Mouse (Mus musculus) kidney, postnatal 0 days (tissue): ENCODE measurements around the gene Dgcr2. TPM values are rescaled to one million over a fixed set of nuclear protein-coding genes. Genes with fewer than 3 reads are reported as not detected.

Experiments
- ATAC-seq: fragments of 200-750 bp; cut with Nextera tagmentation; replicated peaks from 2 replicates; pipeline ENCODE4 v1.8.0; 2017; ENCODE audit warnings: low read depth, moderate number of reproducible peaks, moderate TSS enrichment, moderate library complexity; ENCODE audit not compliant: low FRiP score
- DNase-seq: peaks from one replicate; pipeline ENCODE4 v3.0.0-alpha.2; 2016; ENCODE audit warnings: low spot score
- H3K27ac ChIP-seq: fragments of 300-500 bp; sonication (generic); 2 replicates; pipeline ENCODE4 v1.5.1; 2014; ENCODE audit warnings: mild to moderate bottlenecking
- H3K27me3 ChIP-seq: fragments of 300-500 bp; sonication (generic); 2 replicates; pipeline ENCODE4 v1.6.1; 2014; ENCODE audit warnings: low read length, mixed read lengths; ENCODE audit not compliant: insufficient read depth
- H3K36me3 ChIP-seq: fragments of 300-500 bp; sonication (generic); 2 replicates; pipeline ENCODE4 v1.6.1; 2014; ENCODE audit warnings: low read length, mixed read lengths; ENCODE audit not compliant: insufficient read depth
- H3K4me1 ChIP-seq: fragments of 300-500 bp; sonication (generic); replicated peaks from 2 replicates; pipeline ENCODE4 v1.6.1; 2014; ENCODE audit warnings: antibody characterized with exemption, low read length, mixed read lengths; ENCODE audit not compliant: insufficient read depth
- H3K4me2 ChIP-seq: fragments of 300-500 bp; sonication (generic); 2 replicates; pipeline ENCODE4 v1.6.1; 2014; ENCODE audit warnings: mild to moderate bottlenecking, low read length, moderate library complexity, mixed read lengths
- H3K4me3 ChIP-seq: fragments of 300-500 bp; sonication (generic); replicated peaks from 2 replicates; pipeline ENCODE4 v1.5.1; 2014; ENCODE audit warnings: low read depth, low read length
- H3K9ac ChIP-seq: fragments of 300-500 bp; sonication (generic); 2 replicates; pipeline ENCODE4 v1.6.1; 2014; ENCODE audit warnings: low read depth, low read length
- H3K9me3 ChIP-seq: fragments of 300-500 bp; sonication (generic); replicated peaks from 2 replicates; pipeline ENCODE4 v1.6.1; 2016; ENCODE audit warnings: low read length, inconsistent platforms, mixed read lengths
- CTCF ChIP-seq: IDR thresholded peaks from 2 replicates; pipeline ENCODE4 v1.5.1; 2016; ENCODE audit warnings: antibody characterized with exemption, low read depth, mild to moderate bottlenecking, moderate library complexity
- WGBS: fragments of 180-500 bp; shearing (Covaris S2); extraction: QIAGEN DNeasy Blood & Tissue Kit; methylation state at CpG from one replicate; pipeline ENCODE4 v1.1.7; 2014; 5-methylcytosine and 5-hydroxymethylcytosine counted together
- polyA plus RNA-seq: library from polyadenylated mRNA; unstranded; fragments of >200 nt; fragmentation: Nextera tagmentation; extraction: Ambion mirVana; gene quantifications from 2 replicates; pipeline ENCODE4 v1.2.1, GENCODE M21; 2015

Gene Dgcr2
- polyA plus RNA-seq, 1 experiment from 2014 or later, result 57.8 TPM

GRCm38 (mm10) chr16:17828867-17829266, 69.5 kb downstream of the Dgcr2 start:
- Histone ChIP-seq H3K4me1 (peaks cover 3% of the 10 kb centered on the region; the same call in 1 of the 2 replicates), H3K36me3 (no peaks in the 10 kb centered on the region), H3K27ac (no peak overlapping the region), H3K9ac (no peak overlapping the region), H3K4me2 (no peak overlapping the region), H3K9me3 (no peaks in the 10 kb centered on the region), H3K4me3 (no peak overlapping the region), H3K27me3 (peaks cover 28% of the 10 kb centered on the region)
- ATAC-seq, result peak; percentile 69; the same call in 1 of the 2 replicates
- TF ChIP-seq CTCF, result no peak
- DNase-seq, result no peak
- WGBS, result 66% methylated on average over 3 of the region's 3 CpGs

DNA sequence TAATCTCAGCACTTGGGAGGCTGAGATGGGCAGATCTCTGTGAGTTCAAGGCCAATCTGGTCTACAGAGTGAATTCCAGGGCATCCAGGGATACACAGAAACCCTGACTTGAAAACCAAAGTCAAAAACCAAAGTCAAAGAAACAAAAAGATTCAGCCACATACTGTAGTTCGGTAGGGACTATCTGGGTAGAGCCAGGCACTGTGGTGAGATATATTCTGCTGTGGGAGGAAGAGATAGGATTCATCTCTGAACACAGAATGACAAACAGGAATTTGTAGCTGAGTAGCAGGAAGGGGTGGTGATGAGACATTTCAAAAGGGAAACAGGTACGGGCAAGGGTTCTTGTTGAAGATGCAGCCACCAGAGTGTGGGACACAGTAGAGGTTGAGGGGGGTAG, 70.1 kb downstream of the Dgcr2 start:
- Histone ChIP-seq H3K9ac (no peak overlapping the region), H3K9me3 (no peaks in the 10 kb centered on the region), H3K36me3 (no peaks in the 10 kb centered on the region), H3K4me1 (peaks cover 3% of the 10 kb centered on the region; the same call in 1 of the 2 replicates), H3K27ac (no peak overlapping the region), H3K4me3 (no peak overlapping the region), H3K4me2 (no peak overlapping the region), H3K27me3 (peaks cover 22% of the 10 kb centered on the region)
- 84% methylated on average over 2 of the region's 2 CpGs for WGBS
- no peak for TF ChIP-seq CTCF
- DNase-seq (no peak), ATAC-seq (no peak)

DNA sequence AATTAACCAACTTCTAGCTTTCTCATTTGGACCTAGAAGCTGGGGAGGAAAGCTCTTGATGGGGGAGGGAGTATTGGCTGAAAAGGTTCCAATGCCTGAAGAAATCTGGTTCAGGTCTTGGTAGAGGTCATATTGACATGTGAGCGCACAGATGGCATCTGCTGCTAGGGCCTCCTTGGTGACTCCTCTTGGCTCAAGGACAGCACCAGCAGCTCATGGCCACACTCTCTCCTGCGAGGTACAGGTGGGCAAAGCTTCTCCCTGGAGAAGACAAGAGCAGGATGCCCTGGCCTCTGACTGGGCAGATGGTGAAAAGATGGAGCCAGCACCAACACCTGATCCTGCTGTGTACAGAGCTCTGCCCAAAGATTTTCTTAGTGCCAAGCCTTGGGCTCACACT, 71.9 kb downstream of the Dgcr2 start:
- WGBS, result 52% methylated on average over 2 of the region's 2 CpGs
- DNase-seq, result no peak
- no peak overlapping the region for H3K4me2 ChIP-seq

GRCm38 (mm10) chr16:17816528-17816927, 81.8 kb downstream of the Dgcr2 start:
- ATAC-seq, result no peak
- no peak for TF ChIP-seq CTCF
- Histone ChIP-seq H3K27me3 (peaks cover 4% of the 10 kb centered on the region; the same call in 1 of the 2 replicates), H3K9ac (no peak overlapping the region), H3K9me3 (no peaks in the 10 kb centered on the region), H3K4me3 (no peak overlapping the region), H3K4me1 (peaks cover 7% of the 10 kb centered on the region; the same call in 1 of the 2 replicates), H3K4me2 (no peak overlapping the region), H3K36me3 (no peaks in the 10 kb centered on the region), H3K27ac (no peak overlapping the region)
- WGBS, result 87% methylated on average over 8 of the region's 8 CpGs
- no peak for DNase-seq

More for the DNA sequence above, 71.9 kb downstream of the Dgcr2 start:
- ATAC-seq, result no peak
- H3K27ac ChIP-seq, result no peak overlapping the region
- H3K36me3 ChIP-seq, result no peaks in the 10 kb centered on the region
- H3K27me3 ChIP-seq, result peaks cover 5% of the 10 kb centered on the region
- no peaks in the 10 kb centered on the region for H3K9me3 ChIP-seq
- TF ChIP-seq CTCF, result no peak
- H3K4me1 ChIP-seq, result no peaks in the 10 kb centered on the region
- H3K4me3 ChIP-seq, result no peak overlapping the region
- no peak overlapping the region for H3K9ac ChIP-seq

GRCm38 (mm10) chr16:17815411-17816402, 82.7 kb downstream of the Dgcr2 start:
- Histone ChIP-seq H3K4me3 (peak overlapping the region; percentile 31), H3K36me3 (no peaks in the 10 kb centered on the region), H3K4me1 (peaks cover 7% of the 10 kb centered on the region; the same call in 1 of the 2 replicates), H3K27ac (no peak overlapping the region), H3K4me2 (peak overlapping the region; percentile 64), H3K27me3 (peaks cover 4% of the 10 kb centered on the region; the same call in 1 of the 2 replicates), H3K9ac (peak overlapping the region; percentile 51; the same call in 1 of the 2 replicates), H3K9me3 (no peaks in the 10 kb centered on the region)
- ATAC-seq (peak; percentile 75), DNase-seq (peak; percentile 68)
- peak; percentile 86 for TF ChIP-seq CTCF
- WGBS, result 3% methylated on average over 54 of the region's 63 CpGs

GRCm38 (mm10) chr16:17813173-17813572, 85.2 kb downstream of the Dgcr2 start:
- H3K9me3 ChIP-seq, result no peaks in the 10 kb centered on the region
- H3K9ac ChIP-seq, result no peak overlapping the region
- peaks cover 7% of the 10 kb centered on the region; the same call in 1 of the 2 replicates for H3K4me1 ChIP-seq
- H3K27me3 ChIP-seq, result peaks cover 4% of the 10 kb centered on the region; the same call in 1 of the 2 replicates
- H3K4me3 ChIP-seq, result no peak overlapping the region
- ATAC-seq (no peak), DNase-seq (no peak)
- no peak for TF ChIP-seq CTCF
- WGBS, result 47% methylated on average over 4 of the region's 4 CpGs
- H3K27ac ChIP-seq, result no peak overlapping the region
- no peaks in the 10 kb centered on the region for H3K36me3 ChIP-seq
- no peak overlapping the region for H3K4me2 ChIP-seq
